Mouse (Mus musculus) ES-Bruce4 (cell line): ENCODE measurements at regions not wholly inside any gene's neighbourhood (a gene's known extent, or its start where the extent isn't known, plus 50 kb on each side); places are given as distances from the start of the nearest gene placed in this dataset.

Source experiments
- H3K27ac ChIP-seq: 2 replicates; pipeline ENCODE4 v1.5.1; 2012; ENCODE audit warnings: low read length, inconsistent platforms; ENCODE audit not compliant: insufficient read depth
- H3K27me3 ChIP-seq: 2 replicates; pipeline ENCODE4 v1.6.1; 2012; ENCODE audit warnings: mild to moderate bottlenecking, low read length, inconsistent platforms; ENCODE audit not compliant: control insufficient read depth, poor library complexity, insufficient read depth, severe bottlenecking
- H3K36me3 ChIP-seq: 2 replicates; pipeline ENCODE4 v1.6.1; 2012; ENCODE audit warnings: inconsistent platforms, mild to moderate bottlenecking, low read length, moderate library complexity; ENCODE audit not compliant: control insufficient read depth, poor library complexity, insufficient read depth, severe bottlenecking
- H3K4me1 ChIP-seq: one replicate; pipeline ENCODE4 v1.8.1; 2011; ENCODE audit warnings: low read length; ENCODE audit not compliant: control insufficient read depth, insufficient read depth
- H3K4me3 ChIP-seq: 2 replicates; pipeline ENCODE4 v1.5.1; 2011; ENCODE audit warnings: low read depth, mild to moderate bottlenecking, low read length
- H3K9ac ChIP-seq: 2 replicates; pipeline ENCODE4 v1.6.1; 2012; ENCODE audit warnings: low read depth, mild to moderate bottlenecking, inconsistent platforms; ENCODE audit not compliant: poor library complexity, severe bottlenecking
- H3K9me3 ChIP-seq: replicated peaks from 2 replicates; pipeline ENCODE4 v1.6.1; 2012; ENCODE audit warnings: mild to moderate bottlenecking, low read length, inconsistent platforms; ENCODE audit not compliant: control insufficient read depth, poor library complexity, insufficient read depth, severe bottlenecking
- CTCF ChIP-seq: IDR thresholded peaks from one replicate; pipeline ENCODE4 v1.8.1; 2011; ENCODE audit warnings: low read depth, low read length
- EP300 ChIP-seq: IDR thresholded peaks from 2 replicates; pipeline ENCODE4 v1.6.1; 2011; ENCODE audit warnings: low read depth, low read length; ENCODE audit not compliant: insufficient read depth
- POLR2A ChIP-seq: IDR thresholded peaks from one replicate; pipeline ENCODE4 v1.8.1; 2011; ENCODE audit warnings: low read length; ENCODE audit not compliant: insufficient read depth

GRCm38 (mm10) chr6:31615426-31615970 lies 51.7 kb upstream of the Podxl start:
- Histone ChIP-seq H3K9me3 (no peaks in the 10 kb centered on the region), H3K4me1 (peaks cover 1% of the 10 kb centered on the region), H3K27me3 (no peaks in the 10 kb centered on the region), H3K4me3 (no peak overlapping the region), H3K36me3 (no peaks in the 10 kb centered on the region), H3K27ac (no peak overlapping the region), H3K9ac (no peak overlapping the region)
- TF ChIP-seq EP300, result no peak
- TF ChIP-seq POLR2A, result no peak
- TF ChIP-seq CTCF, result no peak

- H3K27me3 ChIP-seq, result no peaks in the 10 kb centered on the region
- no peak overlapping the region for H3K27ac ChIP-seq
- no peaks in the 10 kb centered on the region for H3K9me3 ChIP-seq
- H3K4me3 ChIP-seq, result no peak overlapping the region
- TF ChIP-seq CTCF (no peak), EP300 (no peak), POLR2A (no peak)
- H3K4me1 ChIP-seq, result peaks cover 1% of the 10 kb centered on the region
- H3K36me3 ChIP-seq, result no peaks in the 10 kb centered on the region
- H3K9ac ChIP-seq, result no peak overlapping the region
These were observed 50.8 kb upstream of the Podxl start for GRCm38 (mm10) chr6:31614563-31614962.

GRCm38 (mm10) chr6:31613590-31614319 lies 50.0 kb upstream of the Podxl start:
- H3K27ac ChIP-seq, result no peak overlapping the region

More at GRCm38 (mm10) chr6:31613590-31614319, 50.0 kb upstream of the Podxl start:
- Histone ChIP-seq H3K27me3 (no peaks in the 10 kb centered on the region), H3K4me1 (peaks cover 1% of the 10 kb centered on the region), H3K36me3 (no peaks in the 10 kb centered on the region), H3K9ac (no peak overlapping the region), H3K9me3 (no peaks in the 10 kb centered on the region), H3K4me3 (no peak overlapping the region)
- TF ChIP-seq CTCF (no peak), EP300 (no peak), POLR2A (no peak)
